Comparison of ENCODE assay signal across 8 mouse cellular contexts in the genomic region with DNA sequence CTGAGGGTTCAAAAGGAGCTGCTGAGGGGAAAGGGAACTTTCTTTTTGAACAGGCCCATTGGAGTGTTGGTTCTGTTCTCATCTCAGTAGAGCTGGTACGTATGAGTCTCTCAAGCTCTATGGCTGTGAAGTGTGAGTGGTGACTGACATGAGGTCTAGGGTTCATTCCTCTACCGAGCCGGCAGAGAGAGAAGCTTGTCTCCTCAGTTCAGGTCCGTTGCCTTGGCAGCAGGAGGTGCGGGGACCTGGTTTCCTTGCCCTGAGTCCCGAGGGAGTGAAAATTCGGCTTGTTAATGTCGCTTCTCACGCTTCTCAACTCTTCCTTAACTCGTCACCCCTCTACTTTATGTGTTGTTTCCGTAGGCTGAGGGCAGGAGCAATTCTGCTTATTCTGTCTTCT. TPM values are rescaled to one million over a fixed set of nuclear protein-coding genes. Genes with fewer than 3 reads are reported as not detected.
DNase-seq lines count a peak whose midpoint lies in the region; ATAC-seq and TF ChIP-seq lines count a peak whose summit lies in the region.

No protein-coding gene starts in this region.

- TF ChIP-seq POLR2A in embryonic fibroblast, embryonic 13.5 days (IDR thresholded peaks at IDR 0.05; ENCODE audit: low read depth, low read length) = no peak

- H3K9ac ChIP-seq in midbrain, embryonic 16.5 days (ENCODE audit: low read depth, low read length) = peak overlapping the region; percentile 66

- no peak for TF ChIP-seq CTCF in embryonic fibroblast, embryonic 13.5 days (IDR thresholded peaks at IDR 0.05; ENCODE audit: borderline replicate concordance, insufficient read depth, low read length)

- no peaks in the 10 kb centered on the region for H3K27me3 ChIP-seq in midbrain, embryonic 16.5 days (ENCODE audit: control insufficient read depth, insufficient read depth, low read depth, low read length)

- no peak overlapping the region for H3K27ac ChIP-seq in embryonic fibroblast, embryonic 13.5 days (ENCODE audit: insufficient read depth, low read length)
- peak overlapping the region; percentile 71 for H3K27ac ChIP-seq in midbrain, embryonic 16.5 days (ENCODE audit: low read length)

- H3K9me3 ChIP-seq in midbrain, embryonic 16.5 days (replicated peaks; ENCODE audit: control insufficient read depth, low read length, poor library complexity, severe bottlenecking) = no peaks in the 10 kb centered on the region

- H3K4me3 ChIP-seq in embryonic fibroblast, embryonic 13.5 days (ENCODE audit: insufficient read depth, low read length) = peak overlapping the region; percentile 92
- peak overlapping the region; percentile 56 for H3K4me3 ChIP-seq in midbrain, embryonic 16.5 days (ENCODE audit: low read depth, low read length)

- DNase-seq in left cerebral cortex, postnatal 4 days = peak; percentile 12
- DNase-seq in left cerebral cortex, adult 18-20 months (ENCODE audit: low spot score in 2 of 2) = no peak
- DNase-seq in ZHBTc4 (ENCODE audit: low read depth, low spot score) = peak; percentile 47
- peak; percentile 12 to 52 for DNase-seq in kidney, postnatal 25 days
- DNase-seq in left cerebral cortex, postnatal 10 days (ENCODE audit: extremely low spot score in 1 of 2, low spot score in 2 of 2) = no peak
- DNase-seq in gastrocnemius, adult 8-10 months (ENCODE audit: low spot score in 2 of 2) = no peak

- intact Hi-C loops in left cerebral cortex, postnatal 4 days (cut with DNase I) = no loop called here
- intact Hi-C loops in left cerebral cortex, postnatal 10 days (cut with DNase I) = no loop called here

- H3K4me1 ChIP-seq in embryonic fibroblast, embryonic 13.5 days (ENCODE audit: control insufficient read depth, insufficient read depth, low read length) = peaks cover 3% of the 10 kb centered on the region; the same call in 1 of the 2 replicates
- peaks cover 19% of the 10 kb centered on the region for H3K4me1 ChIP-seq in midbrain, embryonic 16.5 days (ENCODE audit: control insufficient read depth, insufficient read depth, low read length)

- no peak; the same call in 1 of the 2 replicates for ATAC-seq in midbrain, embryonic 16.5 days

- H3K4me2 ChIP-seq in midbrain, embryonic 16.5 days (ENCODE audit: low read length) = peak overlapping the region; percentile 98

- whole genome bisulfite sequencing in midbrain, embryonic 16.5 days = 3% methylated on average over 11 of the region's 11 CpGs

- no peaks in the 10 kb centered on the region for H3K36me3 ChIP-seq in midbrain, embryonic 16.5 days (ENCODE audit: control insufficient read depth, insufficient read depth, low read length)

RNA-seq across cellular contexts. Expression of gene Lin52, which starts 0.6 kb away (rescaled TPM):
- total RNA-seq in left cerebral cortex, postnatal 4 days (2021) = 10 to 100 TPM; 12.7 to 15.0 TPM
- 10 to 100 TPM; 25.2 to 25.7 TPM for total RNA-seq in left cerebral cortex, adult 18-20 months (2021)
- 10.3 and 14.5 TPM in 2 replicates for polyA plus RNA-seq in embryonic fibroblast, embryonic 13.5 days (2011; ENCODE audit: insufficient read length, low read depth, missing spikeins)
- 36.1 and 37.7 TPM in 2 replicates for polyA plus RNA-seq in midbrain, embryonic 16.5 days (2015; fragmentation: Nextera tagmentation; extraction: Ambion mirVana)
- 10 to 100 TPM; 16.0 to 16.8 TPM for total RNA-seq in left cerebral cortex, postnatal 10 days (2021)
- 10 to 100 TPM in 3 of 4 experiments, 1 to 10 TPM in 1; 9.7 to 11.6 (median 10.5) TPM for total RNA-seq in gastrocnemius, adult 8-10 months (2022)

RNA-seq across cellular contexts. Expression of gene Aldh6a1, which starts 1.0 kb away (rescaled TPM):
- total RNA-seq in left cerebral cortex, postnatal 4 days (2021) = 10 to 100 TPM; 25.9 to 26.2 TPM
- total RNA-seq in left cerebral cortex, adult 18-20 months (2021) = 10 to 100 TPM; 51.2 to 54.9 TPM
- 14.2 and 19.1 TPM in 2 replicates for polyA plus RNA-seq in embryonic fibroblast, embryonic 13.5 days (2011; ENCODE audit: insufficient read length, low read depth, missing spikeins)
- polyA plus RNA-seq in midbrain, embryonic 16.5 days (2015; fragmentation: Nextera tagmentation; extraction: Ambion mirVana) = 33.6 and 34.2 TPM in 2 replicates
- 10 to 100 TPM; 29.5 to 32.5 TPM for total RNA-seq in left cerebral cortex, postnatal 10 days (2021)
- total RNA-seq in gastrocnemius, adult 8-10 months (2022) = 100 to 1,000 TPM; 111 to 136 (median 124) TPM

RNA-seq across cellular contexts. Expression of gene Rnf113a2, which starts 34.8 kb away (rescaled TPM):
- total RNA-seq in left cerebral cortex, postnatal 4 days (2021) = 10 to 100 TPM; 11.3 TPM
- total RNA-seq in left cerebral cortex, adult 18-20 months (2021) = 10 to 100 TPM; 11.1 to 13.0 TPM
- 14.8 and 15.8 TPM in 2 replicates for polyA plus RNA-seq in embryonic fibroblast, embryonic 13.5 days (2011; ENCODE audit: insufficient read length, low read depth, missing spikeins)
- 22.3 and 22.4 TPM in 2 replicates for polyA plus RNA-seq in midbrain, embryonic 16.5 days (2015; fragmentation: Nextera tagmentation; extraction: Ambion mirVana)
- total RNA-seq in left cerebral cortex, postnatal 10 days (2021) = 10 to 100 TPM in 1 of 2 experiments, 1 to 10 TPM in 1; 8.4 to 10.7 TPM
- 10 to 100 TPM in 2 of 4 experiments, 1 to 10 TPM in 2; 9.1 to 13.0 (median 10.4) TPM for total RNA-seq in gastrocnemius, adult 8-10 months (2022)

RNA-seq across cellular contexts. Expression of gene Bbof1, which starts 42.9 kb away (rescaled TPM):
- total RNA-seq in left cerebral cortex, postnatal 4 days (2021) = 1 to 10 TPM; 6.1 to 8.7 TPM
- total RNA-seq in left cerebral cortex, adult 18-20 months (2021) = 1 to 10 TPM; 6.5 to 9.7 TPM
- 0.22 and 0.95 TPM in 2 replicates for polyA plus RNA-seq in embryonic fibroblast, embryonic 13.5 days (2011; ENCODE audit: insufficient read length, low read depth, missing spikeins)
- polyA plus RNA-seq in midbrain, embryonic 16.5 days (2015; fragmentation: Nextera tagmentation; extraction: Ambion mirVana) = 4.6 and 4.7 TPM in 2 replicates
- total RNA-seq in left cerebral cortex, postnatal 10 days (2021) = 1 to 10 TPM; 5.6 to 6.9 TPM
- total RNA-seq in gastrocnemius, adult 8-10 months (2022) = 1 to 10 TPM; 1.2 to 2.5 (median 1.3) TPM

RNA-seq across cellular contexts. Expression of gene Entpd5, which starts 43.0 kb away (rescaled TPM):
- total RNA-seq in left cerebral cortex, postnatal 4 days (2021) = 10 to 100 TPM; 15.8 to 17.0 TPM
- 10 to 100 TPM; 24.4 to 24.6 TPM for total RNA-seq in left cerebral cortex, adult 18-20 months (2021)
- polyA plus RNA-seq in embryonic fibroblast, embryonic 13.5 days (2011; ENCODE audit: insufficient read length, low read depth, missing spikeins) = 13.7 and 14.6 TPM in 2 replicates
- polyA plus RNA-seq in midbrain, embryonic 16.5 days (2015; fragmentation: Nextera tagmentation; extraction: Ambion mirVana) = 13.8 and 15.2 TPM in 2 replicates
- total RNA-seq in left cerebral cortex, postnatal 10 days (2021) = 10 to 100 TPM; 20.6 to 23.4 TPM
- total RNA-seq in gastrocnemius, adult 8-10 months (2022) = 10 to 100 TPM; 13.0 to 18.2 (median 13.9) TPM

Comparison
In these comparisons a context has a peak if more than half of its experiments do, and no peak if none do; other contexts are left out.
1. DNase-seq: peak in left cerebral cortex, postnatal 4 days (single experiment), ZHBTc4 (single experiment) and kidney, postnatal 25 days (2 of 2); none in left cerebral cortex, adult 18-20 months (0 of 2), left cerebral cortex, postnatal 10 days (0 of 2) and gastrocnemius, adult 8-10 months (0 of 2).